Mouse (Mus musculus): ENCODE measurements around the gene Olfr1254. TPM values are rescaled to one million over a fixed set of nuclear protein-coding genes. Genes with fewer than 3 reads are reported as not detected.

Gene Olfr1254
- not detected for polyA plus RNA-seq (2014; fragmentation: Illumina TruSeq; extraction: RNeasy Lipid Tissue Mini Kit (QIAGEN cat#74804); ENCODE audit: low read depth, low replicate concordance)

GRCm38 (mm10) chr2:89793519-89793918, at the start of gene Olfr1254:
TSS of gene Olfr1254 (minus strand) at chr2:89793619.

GRCm38 (mm10) chr2:89841455-89841854, 48.0 kb upstream of the Olfr1254 start, which contains the start of gene Olfr1256:
TSS of gene Olfr1256 (minus strand) at chr2:89841555.

DNA sequence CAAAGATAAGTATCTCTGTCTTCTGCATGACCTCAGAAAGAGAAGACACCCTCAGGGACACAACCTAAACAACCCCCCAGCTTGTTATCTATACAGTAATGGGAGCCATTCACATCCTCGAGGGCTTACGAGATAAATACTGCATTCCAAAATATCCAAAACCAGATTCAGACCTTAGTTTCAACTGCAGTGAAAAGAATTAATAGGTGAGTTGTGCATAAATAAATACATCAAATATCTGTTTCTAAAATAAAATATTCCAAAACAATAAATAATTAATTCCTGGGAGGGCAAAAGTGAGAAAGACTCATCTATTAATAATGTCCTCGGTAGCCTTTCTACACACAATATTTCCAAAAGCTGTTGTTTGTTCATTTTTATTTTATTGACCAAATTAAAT, 18.3 kb upstream of the Olfr1254 start, which contains the start of gene Olfr1255:
Olfr1255 (plus strand) TSS at position 301 of the 400 bp plus-strand sequence.

GRCm38 (mm10) chr2:89756990-89757389, 36.4 kb downstream of the Olfr1254 start, which contains the start of gene Olfr1253:
TSS of gene Olfr1253 (minus strand) at chr2:89757090.

Other genes starting within 250 kb of the Olfr1254 start
- gene Olfr1245, start 215.2 kb downstream of the Olfr1254 start, polyA plus RNA-seq (2014; fragmentation: Illumina TruSeq; extraction: RNeasy Lipid Tissue Mini Kit (QIAGEN cat#74804); ENCODE audit: low read depth, low replicate concordance): not detected
- gene Olfr1246, start 200.5 kb downstream of the Olfr1254 start, polyA plus RNA-seq (2014; fragmentation: Illumina TruSeq; extraction: RNeasy Lipid Tissue Mini Kit (QIAGEN cat#74804); ENCODE audit: low read depth, low replicate concordance): not detected
- not detected for gene Olfr1247, start 179.5 kb downstream of the Olfr1254 start, polyA plus RNA-seq (2014; fragmentation: Illumina TruSeq; extraction: RNeasy Lipid Tissue Mini Kit (QIAGEN cat#74804); ENCODE audit: low read depth, low replicate concordance)
- not detected for gene Olfr1248, start 175.4 kb downstream of the Olfr1254 start, polyA plus RNA-seq (2014; fragmentation: Illumina TruSeq; extraction: RNeasy Lipid Tissue Mini Kit (QIAGEN cat#74804); ENCODE audit: low read depth, low replicate concordance)
- not detected for gene Olfr1249, start 158.6 kb downstream of the Olfr1254 start, polyA plus RNA-seq (2014; fragmentation: Illumina TruSeq; extraction: RNeasy Lipid Tissue Mini Kit (QIAGEN cat#74804); ENCODE audit: low read depth, low replicate concordance)
- not detected for gene Olfr1250, start 132.2 kb downstream of the Olfr1254 start, polyA plus RNA-seq (2014; fragmentation: Illumina TruSeq; extraction: RNeasy Lipid Tissue Mini Kit (QIAGEN cat#74804); ENCODE audit: low read depth, low replicate concordance)
- not detected for gene Olfr1251, start 121.7 kb downstream of the Olfr1254 start, polyA plus RNA-seq (2014; fragmentation: Illumina TruSeq; extraction: RNeasy Lipid Tissue Mini Kit (QIAGEN cat#74804); ENCODE audit: low read depth, low replicate concordance)
- not detected for gene Olfr1252, start 68.6 kb downstream of the Olfr1254 start, polyA plus RNA-seq (2014; fragmentation: Illumina TruSeq; extraction: RNeasy Lipid Tissue Mini Kit (QIAGEN cat#74804); ENCODE audit: low read depth, low replicate concordance)
- not detected for gene Olfr1253, start 36.5 kb downstream of the Olfr1254 start, polyA plus RNA-seq (2014; fragmentation: Illumina TruSeq; extraction: RNeasy Lipid Tissue Mini Kit (QIAGEN cat#74804); ENCODE audit: low read depth, low replicate concordance)
- not detected for gene Olfr1255, start 18.4 kb upstream of the Olfr1254 start, polyA plus RNA-seq (2014; fragmentation: Illumina TruSeq; extraction: RNeasy Lipid Tissue Mini Kit (QIAGEN cat#74804); ENCODE audit: low read depth, low replicate concordance)
- gene Olfr1256, start 47.9 kb upstream of the Olfr1254 start, polyA plus RNA-seq (2014; fragmentation: Illumina TruSeq; extraction: RNeasy Lipid Tissue Mini Kit (QIAGEN cat#74804); ENCODE audit: low read depth, low replicate concordance): not detected
- not detected for gene Olfr48, start 54.6 kb upstream of the Olfr1254 start, polyA plus RNA-seq (2014; fragmentation: Illumina TruSeq; extraction: RNeasy Lipid Tissue Mini Kit (QIAGEN cat#74804); ENCODE audit: low read depth, low replicate concordance)
- not detected for gene Olfr1257, start 84.8 kb upstream of the Olfr1254 start, polyA plus RNA-seq (2014; fragmentation: Illumina TruSeq; extraction: RNeasy Lipid Tissue Mini Kit (QIAGEN cat#74804); ENCODE audit: low read depth, low replicate concordance)
- not detected for gene Olfr1258, start 133.7 kb upstream of the Olfr1254 start, polyA plus RNA-seq (2014; fragmentation: Illumina TruSeq; extraction: RNeasy Lipid Tissue Mini Kit (QIAGEN cat#74804); ENCODE audit: low read depth, low replicate concordance)
- not detected for gene Olfr1259, start 155.0 kb upstream of the Olfr1254 start, polyA plus RNA-seq (2014; fragmentation: Illumina TruSeq; extraction: RNeasy Lipid Tissue Mini Kit (QIAGEN cat#74804); ENCODE audit: low read depth, low replicate concordance)
- gene Olfr1260, start 180.7 kb upstream of the Olfr1254 start, polyA plus RNA-seq (2014; fragmentation: Illumina TruSeq; extraction: RNeasy Lipid Tissue Mini Kit (QIAGEN cat#74804); ENCODE audit: low read depth, low replicate concordance): not detected
- gene Olfr1261, start 197.6 kb upstream of the Olfr1254 start, polyA plus RNA-seq (2014; fragmentation: Illumina TruSeq; extraction: RNeasy Lipid Tissue Mini Kit (QIAGEN cat#74804); ENCODE audit: low read depth, low replicate concordance): not detected
- gene Olfr1262, start 206.5 kb upstream of the Olfr1254 start, polyA plus RNA-seq (2014; fragmentation: Illumina TruSeq; extraction: RNeasy Lipid Tissue Mini Kit (QIAGEN cat#74804); ENCODE audit: low read depth, low replicate concordance): not detected
- gene Olfr1263, start 218.5 kb upstream of the Olfr1254 start, polyA plus RNA-seq (2014; fragmentation: Illumina TruSeq; extraction: RNeasy Lipid Tissue Mini Kit (QIAGEN cat#74804); ENCODE audit: low read depth, low replicate concordance): not detected
- gene Olfr1264, start 232.0 kb upstream of the Olfr1254 start, polyA plus RNA-seq (2014; fragmentation: Illumina TruSeq; extraction: RNeasy Lipid Tissue Mini Kit (QIAGEN cat#74804); ENCODE audit: low read depth, low replicate concordance): not detected
- gene Olfr1265, start 241.7 kb upstream of the Olfr1254 start, polyA plus RNA-seq (2014; fragmentation: Illumina TruSeq; extraction: RNeasy Lipid Tissue Mini Kit (QIAGEN cat#74804); ENCODE audit: low read depth, low replicate concordance): not detected

All from sigmoid colon, adult 10 weeks (tissue).